ENCODE assay signal across 8 mouse cellular contexts in genomic region chr1:39749664-39750063, GRCm38 (mm10). TPM values are rescaled to one million over a fixed set of nuclear protein-coding genes. Genes with fewer than 3 reads are reported as not detected.
A peak's percentile ranks its signal among the peaks of the same experiment; 100 is the strongest.
DNase-seq lines count a peak whose midpoint lies in the region; ATAC-seq and TF ChIP-seq lines count a peak whose summit lies in the region.

No protein-coding gene starts in this region.

- H3K4me3 ChIP-seq in liver, embryonic 11.5 days (ENCODE audit: low read depth, low read length) = no peak overlapping the region
- no peak overlapping the region for H3K4me3 ChIP-seq in forebrain, embryonic 15.5 days
- H3K4me3 ChIP-seq in lung, embryonic 16.5 days (ENCODE audit: low read length) = no peak overlapping the region
- no peak overlapping the region for H3K4me3 ChIP-seq in thymus, adult 2 months (ENCODE audit: control insufficient read depth, insufficient read depth, low read length)
- no peak overlapping the region for H3K4me3 ChIP-seq in gastrocnemius, adult 2 months

- TF ChIP-seq CTCF in thymus, adult 2 months (IDR thresholded peaks at IDR 0.05; ENCODE audit: borderline replicate concordance, control insufficient read depth, extremely low read depth, insufficient read depth, low read length, poor library complexity) = no peak
- no peak for TF ChIP-seq CTCF in gastrocnemius, adult 2 months (IDR thresholded peaks at IDR 0.05)

- H3K4me1 ChIP-seq in liver, embryonic 11.5 days (replicated peaks; ENCODE audit: control insufficient read depth, insufficient read depth, low read length) = peaks cover 19% of the 10 kb centered on the region
- peaks cover 14% of the 10 kb centered on the region for H3K4me1 ChIP-seq in forebrain, embryonic 15.5 days
- peaks cover 12% of the 10 kb centered on the region for H3K4me1 ChIP-seq in lung, embryonic 16.5 days (replicated peaks; ENCODE audit: control insufficient read depth, insufficient read depth, low read length)
- H3K4me1 ChIP-seq in thymus, adult 2 months (replicated peaks; ENCODE audit: control insufficient read depth, insufficient read depth, low read length) = peaks cover 9% of the 10 kb centered on the region

- peak; percentile 35 for DNase-seq in liver
- DNase-seq in liver, embryonic 11.5 days (ENCODE audit: low spot score) = no peak
- DNase-seq in thymus, adult 2 months = peak; percentile 59
- DNase-seq in testis, postnatal 10 days (ENCODE audit: low spot score) = no peak
- DNase-seq in ovary, postnatal 36 days (ENCODE audit: low spot score) = no peak
- no peak for DNase-seq in gastrocnemius, adult 2 months

- no peak overlapping the region for H3K9ac ChIP-seq in liver, embryonic 11.5 days (ENCODE audit: low read depth, low read length)
- H3K9ac ChIP-seq in forebrain, embryonic 15.5 days (replicated peaks) = no peak overlapping the region
- H3K9ac ChIP-seq in lung, embryonic 16.5 days (ENCODE audit: low read length) = no peak overlapping the region

- no peaks in the 10 kb centered on the region for H3K27me3 ChIP-seq in liver, embryonic 11.5 days (replicated peaks; ENCODE audit: control insufficient read depth, insufficient read depth, low read length)
- H3K27me3 ChIP-seq in forebrain, embryonic 15.5 days = no peaks in the 10 kb centered on the region
- H3K27me3 ChIP-seq in lung, embryonic 16.5 days (ENCODE audit: control insufficient read depth, insufficient read depth, low read depth, low read length) = no peaks in the 10 kb centered on the region
- no peaks in the 10 kb centered on the region for H3K27me3 ChIP-seq in thymus, adult 2 months (ENCODE audit: control insufficient read depth, insufficient read depth, low read length)

- no peaks in the 10 kb centered on the region for H3K9me3 ChIP-seq in liver, embryonic 11.5 days (ENCODE audit: control insufficient read depth, low read length)
- H3K9me3 ChIP-seq in forebrain, embryonic 15.5 days = no peaks in the 10 kb centered on the region
- no peaks in the 10 kb centered on the region for H3K9me3 ChIP-seq in lung, embryonic 16.5 days (ENCODE audit: control insufficient read depth, low read length)

- intact Hi-C loops in gastrocnemius, adult 2 months (cut with DNase I) = no loop called here

- WGBS in liver, embryonic 11.5 days = 16% methylated on average over 3 of the region's 3 CpGs
- 21% methylated on average over 3 of the region's 3 CpGs for WGBS in forebrain, embryonic 15.5 days
- WGBS in lung, embryonic 16.5 days = 11% methylated on average over 3 of the region's 3 CpGs
- 22% methylated on average over 3 of the region's 3 CpGs for WGBS in thymus, adult 2 months

- no peaks in the 10 kb centered on the region for H3K36me3 ChIP-seq in liver, embryonic 11.5 days (ENCODE audit: control insufficient read depth, insufficient read depth, low read length)
- H3K36me3 ChIP-seq in forebrain, embryonic 15.5 days = no peaks in the 10 kb centered on the region
- no peaks in the 10 kb centered on the region for H3K36me3 ChIP-seq in lung, embryonic 16.5 days (ENCODE audit: control insufficient read depth, insufficient read depth, low read length)
- no peaks in the 10 kb centered on the region for H3K36me3 ChIP-seq in thymus, adult 2 months (ENCODE audit: control insufficient read depth, insufficient read depth, low read length)

- no peak for TF ChIP-seq POLR2A in thymus, adult 2 months (IDR thresholded peaks at IDR 0.05; ENCODE audit: control insufficient read depth, extremely low read depth, insufficient read depth, low read length, poor library complexity)

- H3K27ac ChIP-seq in liver, embryonic 11.5 days (ENCODE audit: low read depth, low read length) = no peak overlapping the region
- H3K27ac ChIP-seq in forebrain, embryonic 15.5 days (replicated peaks) = no peak overlapping the region
- peak overlapping the region; percentile 74 for H3K27ac ChIP-seq in lung, embryonic 16.5 days (ENCODE audit: low read length)
- H3K27ac ChIP-seq in thymus, adult 2 months (ENCODE audit: control insufficient read depth, insufficient read depth, low read length) = no peak overlapping the region
- H3K27ac ChIP-seq in gastrocnemius, adult 2 months = no peak overlapping the region

- no peak overlapping the region for H3K4me2 ChIP-seq in liver, embryonic 11.5 days
- no peak overlapping the region for H3K4me2 ChIP-seq in forebrain, embryonic 15.5 days (replicated peaks)
- no peak overlapping the region for H3K4me2 ChIP-seq in lung, embryonic 16.5 days (ENCODE audit: low read depth, low read length)

- ATAC-seq in liver, embryonic 11.5 days (replicated peaks; ENCODE audit: low FRiP score) = no peak
- 0 out of 2 replicates have a peak, but pooled peaks have one; percentile 43 for ATAC-seq in forebrain, embryonic 15.5 days (replicated peaks)
- ATAC-seq in lung, embryonic 16.5 days (ENCODE audit: low read depth) = peak; percentile 88

RNA-seq across cellular contexts. Expression of gene Rfx8, which starts 28.9 kb away (rescaled TPM):
- polyA plus RNA-seq in liver, embryonic 11.5 days (2014; fragmentation: Nextera tagmentation; extraction: Ambion mirVana) = 0.17 and 0.53 TPM in 2 replicates
- 0.11 TPM in 1 of 2 replicates, not detected in the other for polyA plus RNA-seq in forebrain, embryonic 15.5 days (2015; fragmentation: Nextera tagmentation; extraction: Ambion mirVana)
- polyA plus RNA-seq in lung, embryonic 16.5 days (2015; fragmentation: Nextera tagmentation; extraction: Ambion mirVana) = 0.40 and 0.58 TPM in 2 replicates
- polyA plus RNA-seq in thymus, adult 2 months (2012; rRNA removed) = 0.15 and 0.19 TPM in 2 replicates
- not detected for total RNA-seq in gastrocnemius, adult 2 months (2021)

RNA-seq across cellular contexts. Expression of gene Gm3646, which starts 55.5 kb away (rescaled TPM):
- polyA plus RNA-seq in liver, embryonic 11.5 days (2014; fragmentation: Nextera tagmentation; extraction: Ambion mirVana) = not detected in 2 replicates
- not detected in 2 replicates for polyA plus RNA-seq in forebrain, embryonic 15.5 days (2015; fragmentation: Nextera tagmentation; extraction: Ambion mirVana)
- not detected in 2 replicates for polyA plus RNA-seq in lung, embryonic 16.5 days (2015; fragmentation: Nextera tagmentation; extraction: Ambion mirVana)
- polyA plus RNA-seq in thymus, adult 2 months (2012; rRNA removed) = not detected in 2 replicates
- 1 to 10 TPM in 1 of 2 experiments, not detected in 1; 1.6 TPM for total RNA-seq in gastrocnemius, adult 2 months (2021)

Comparison
In these comparisons a context has a peak if more than half of its experiments do, and no peak if none do; other contexts are left out.
1. DNase-seq: peak in liver (single experiment) and thymus, adult 2 months (single experiment); none in liver, embryonic 11.5 days (single experiment), testis, postnatal 10 days (single experiment), ovary, postnatal 36 days (single experiment) and gastrocnemius, adult 2 months (single experiment).